Mouse (Mus musculus): ENCODE results near the gene Hpse.

Gene Hpse

DNA sequence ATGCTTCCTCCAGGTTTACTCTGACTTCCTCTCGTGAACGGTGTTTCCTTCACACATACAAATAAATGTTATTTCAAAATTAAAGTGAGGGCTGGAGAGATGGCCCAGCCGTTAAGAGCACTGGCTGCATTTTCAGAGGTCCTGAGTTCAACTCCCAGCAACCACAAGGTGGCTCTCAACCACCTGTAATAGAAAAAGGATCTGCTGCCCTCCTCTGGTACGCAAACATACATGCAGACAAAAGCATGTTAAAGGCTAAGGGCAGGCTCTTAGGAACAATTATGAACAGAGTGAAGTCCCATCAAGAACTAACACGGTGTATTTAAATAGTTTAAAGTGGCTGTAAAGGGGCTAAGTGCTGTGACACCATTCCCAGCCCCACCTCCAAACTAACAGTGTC lies 55.7 kb downstream of the Hpse start:
- ChIA-PET CTCF (interaction anchor here in 3 of 4 experiments (0.6 to 1.1 kb wide), 7 partner anchors 9 to 298 kb away, joined by 3 to 6 read pairs (median 3); partner anchors contain the start of genes Coq2 (in 1 of the 3) and Plac8 (in 1 of the 3)), POLR2A (interaction anchor here in 1 of 4 experiments (0.9 kb wide), 1 partner anchor 9 kb away, joined by 3 read pairs; no protein-coding TSS in a partner anchor)

DNA sequence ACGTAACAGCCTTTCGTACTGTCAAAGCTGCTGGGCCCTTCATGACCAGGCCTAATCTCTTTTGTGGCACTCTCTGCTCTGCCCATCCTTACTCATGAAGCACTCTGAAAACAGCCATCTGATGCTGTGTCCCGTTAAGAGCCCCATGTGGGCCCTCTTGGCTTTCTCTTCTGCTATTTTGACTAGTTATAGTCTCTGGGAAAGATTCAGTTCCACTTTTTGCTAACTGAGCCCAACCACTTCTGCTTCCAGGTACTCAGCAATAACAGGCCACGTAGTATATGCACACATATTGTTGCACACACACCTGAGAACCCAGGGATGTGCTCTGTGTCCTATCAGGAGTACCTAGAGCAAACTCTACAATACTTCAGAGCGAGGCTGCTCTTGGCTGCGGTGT lies 56.5 kb downstream of the Hpse start:
- CTCF ChIA-PET, result interaction anchor here in 2 of 4 experiments (0.7 to 1.1 kb wide), 2 partner anchors 91 to 160 kb away, joined by 3 read pairs; partner anchors contain the start of gene Plac8 (in 1 of the 2)
- POLR2A ChIA-PET, result no interaction called here

DNA sequence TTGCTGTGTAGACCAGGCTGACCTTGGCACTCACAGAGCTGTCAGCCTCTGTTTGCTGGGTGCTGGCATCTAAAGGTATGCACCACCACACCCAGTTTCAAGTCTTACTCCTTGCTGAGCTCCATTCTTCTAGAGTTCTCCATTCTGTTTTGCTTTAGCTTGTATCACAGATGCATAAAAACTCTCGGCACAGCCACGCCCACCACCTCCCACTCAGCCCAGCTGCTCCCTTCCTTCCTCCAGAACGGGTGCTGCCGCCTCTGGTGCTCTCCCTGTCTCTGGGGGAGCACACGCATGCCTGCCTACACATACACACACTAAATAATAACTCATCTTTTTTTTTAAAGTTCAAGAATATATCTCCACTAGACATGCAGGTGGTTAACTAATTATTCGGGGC lies 61.1 kb downstream of the Hpse start:
- CTCF ChIA-PET, result interaction anchor here in 2 of 4 experiments (0.6 to 0.7 kb wide), 2 partner anchors 73 to 160 kb away, joined by 3 to 6 read pairs; no protein-coding TSS in a partner anchor
- POLR2A ChIA-PET, result interaction anchor here in 2 of 4 experiments (0.8 to 0.9 kb wide), 2 partner anchors 10 to 13 kb away, joined by 3 read pairs; no protein-coding TSS in a partner anchor

DNA sequence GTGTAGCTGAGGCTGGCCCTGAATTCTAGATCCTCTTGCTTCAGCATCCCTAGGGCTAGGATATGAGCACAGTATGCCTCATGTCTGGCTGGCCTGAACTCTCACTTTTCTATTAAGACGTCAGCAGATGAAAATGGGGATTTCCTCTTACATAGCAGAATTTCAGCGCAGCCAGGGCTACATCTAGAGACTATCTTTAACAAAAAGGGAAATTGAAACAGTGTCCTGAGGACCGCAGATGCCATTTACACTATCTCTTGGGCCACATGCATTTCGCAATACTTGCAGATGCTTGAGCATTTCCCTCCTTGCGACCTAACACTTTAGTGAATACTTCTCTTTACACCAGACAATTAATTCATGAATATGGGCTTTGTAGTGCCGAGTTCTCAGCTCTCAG lies 63.2 kb downstream of the Hpse start:
- ChIA-PET CTCF (no interaction called here), POLR2A (no interaction called here)

DNA sequence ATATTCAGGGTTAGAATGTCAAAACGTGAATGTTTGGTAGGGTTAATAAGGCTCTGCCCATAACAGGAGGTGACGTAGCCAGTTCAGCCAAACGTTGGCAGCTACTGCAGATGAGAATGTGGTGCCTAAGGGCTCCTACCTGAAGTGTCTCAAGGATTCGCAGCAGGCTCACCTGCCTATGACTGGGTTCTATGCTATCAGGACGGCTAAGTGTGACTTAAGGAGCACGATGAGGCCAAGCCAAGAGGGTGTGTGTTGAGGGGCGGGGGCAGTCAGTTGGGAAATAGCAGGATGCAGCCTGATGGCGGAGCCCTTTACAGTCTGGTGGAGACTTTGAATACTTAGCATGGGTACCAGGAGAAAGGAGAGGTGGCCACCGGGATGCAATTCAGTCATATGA lies 67.2 kb downstream of the Hpse start:
- POLR2A ChIA-PET, result no interaction called here
- CTCF ChIA-PET, result interaction anchor here in 1 of 4 experiments (0.5 kb wide), 1 partner anchor 174 kb away, joined by 6 read pairs; no protein-coding TSS in a partner anchor

DNA sequence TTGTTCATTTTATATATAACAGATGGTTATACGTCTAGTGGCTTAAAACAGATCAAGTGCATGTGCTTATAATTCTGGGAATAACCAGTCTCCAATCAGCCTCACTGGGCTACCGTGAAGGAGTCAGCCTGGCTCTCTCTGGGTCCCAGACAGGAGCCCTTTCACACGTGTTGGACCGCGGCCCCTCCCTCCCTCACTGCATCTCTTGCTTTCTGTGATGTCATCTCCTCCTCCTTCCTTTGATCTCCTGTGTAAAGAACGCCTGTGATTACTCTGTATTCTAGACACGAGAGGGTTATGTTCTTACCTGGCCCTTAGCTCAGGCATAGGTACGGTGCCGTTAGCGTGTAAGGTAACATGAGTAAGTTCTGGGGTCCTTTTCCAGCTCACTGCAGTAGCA lies 68.0 kb downstream of the Hpse start:
- CTCF ChIA-PET, result no interaction called here
- POLR2A ChIA-PET, result interaction anchor here in 2 of 4 experiments (0.6 to 1.4 kb wide), 2 partner anchors 27 to 142 kb away, joined by 3 to 4 read pairs; no protein-coding TSS in a partner anchor

DNA sequence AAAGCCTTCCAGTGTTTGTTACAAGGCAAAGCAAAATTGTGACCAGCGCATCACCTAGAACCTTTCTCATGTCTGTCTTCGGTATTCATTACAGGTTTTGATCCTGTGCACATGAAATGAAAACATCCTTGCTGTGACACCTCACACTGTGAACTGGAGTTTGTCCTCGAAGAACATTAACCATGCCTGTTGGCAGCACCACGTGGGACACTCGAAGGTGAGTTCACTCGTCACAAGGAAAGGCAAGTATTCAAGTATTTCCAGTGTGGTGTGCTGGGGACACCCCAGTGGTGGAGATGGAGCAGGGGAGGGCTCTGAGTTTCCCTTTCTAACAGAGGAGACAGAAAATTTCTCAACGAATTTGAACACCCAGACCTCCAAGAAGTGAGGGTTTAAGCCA lies 68.5 kb downstream of the Hpse start:
- CTCF ChIA-PET, result no interaction called here
- POLR2A ChIA-PET, result interaction anchor here in 2 of 4 experiments (0.6 to 1.4 kb wide), 2 partner anchors 26 to 143 kb away, joined by 3 to 4 read pairs; no protein-coding TSS in a partner anchor

DNA sequence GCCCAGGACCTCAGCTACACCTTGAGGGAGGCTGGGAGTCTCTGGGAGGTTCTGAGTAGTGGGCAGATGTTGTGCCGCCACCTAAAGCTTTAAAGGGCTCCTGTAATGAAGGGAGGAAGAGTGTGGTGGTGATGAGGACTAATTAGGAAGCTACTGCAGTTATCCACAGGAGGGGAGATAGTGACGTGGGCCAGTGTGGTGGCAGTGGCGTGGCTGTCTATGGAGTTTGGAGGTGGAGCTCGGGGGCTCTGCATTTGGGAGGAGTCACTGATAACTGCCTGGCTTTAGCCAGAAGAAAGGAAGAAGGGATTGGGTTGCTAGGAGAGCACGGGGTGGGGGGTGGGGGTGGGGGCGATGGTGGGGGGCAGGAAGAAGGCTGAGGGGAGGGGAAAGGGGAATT lies 71.0 kb downstream of the Hpse start:
- ChIA-PET POLR2A (interaction anchor here in 3 of 4 experiments (0.7 to 1.8 kb wide), 6 partner anchors 10 to 567 kb away, joined by 3 to 5 read pairs (median 3); partner anchors contain the start of gene Cops4 (in 1 of the 3)), CTCF (no interaction called here)

DNA sequence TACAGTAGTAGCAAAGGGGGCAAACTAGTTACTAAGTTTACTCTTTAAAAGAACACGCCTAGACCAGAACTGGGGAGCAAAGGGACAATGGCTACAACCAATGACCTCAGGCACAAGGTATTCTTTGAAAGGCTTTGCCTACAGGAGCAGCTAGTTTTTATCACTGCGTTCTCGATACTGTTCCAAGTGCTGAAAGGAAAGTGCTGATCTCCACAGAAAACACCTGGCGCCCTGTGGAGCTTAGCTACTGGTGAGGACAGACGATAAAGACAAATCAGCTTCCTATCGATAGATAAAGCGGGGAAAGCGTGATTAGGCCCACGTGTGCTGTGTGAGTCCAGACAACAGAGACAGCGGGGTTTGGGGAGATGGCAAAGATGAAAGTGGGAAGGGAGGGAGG lies 71.5 kb downstream of the Hpse start:
- ChIA-PET CTCF (no interaction called here), POLR2A (interaction anchor here in 2 of 4 experiments (0.8 to 1.8 kb wide), 5 partner anchors 10 to 566 kb away, joined by 3 to 5 read pairs (median 3); partner anchors contain the start of gene Cops4 (in 1 of the 2))

DNA sequence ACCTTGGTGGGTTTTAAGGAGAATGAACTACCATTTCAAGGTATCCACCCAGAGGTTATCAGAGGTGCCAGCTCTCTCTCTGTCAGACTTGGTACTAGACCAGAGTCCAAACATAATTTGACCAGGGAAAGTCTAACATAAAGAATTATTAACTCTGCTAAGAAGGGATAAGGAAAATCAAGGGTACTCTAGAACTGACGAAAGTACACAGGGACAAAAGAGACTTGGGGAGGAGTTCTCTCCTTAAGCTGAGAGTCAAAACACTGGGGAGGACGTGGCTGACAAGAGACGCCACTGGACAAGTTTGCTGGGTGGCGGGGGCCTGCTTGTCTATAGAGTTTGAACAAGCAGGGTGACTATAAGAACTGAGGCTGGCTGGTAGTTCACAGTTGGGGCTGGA lies 73.0 kb downstream of the Hpse start:
- POLR2A ChIA-PET, result no interaction called here
- CTCF ChIA-PET, result no interaction called here

DNA sequence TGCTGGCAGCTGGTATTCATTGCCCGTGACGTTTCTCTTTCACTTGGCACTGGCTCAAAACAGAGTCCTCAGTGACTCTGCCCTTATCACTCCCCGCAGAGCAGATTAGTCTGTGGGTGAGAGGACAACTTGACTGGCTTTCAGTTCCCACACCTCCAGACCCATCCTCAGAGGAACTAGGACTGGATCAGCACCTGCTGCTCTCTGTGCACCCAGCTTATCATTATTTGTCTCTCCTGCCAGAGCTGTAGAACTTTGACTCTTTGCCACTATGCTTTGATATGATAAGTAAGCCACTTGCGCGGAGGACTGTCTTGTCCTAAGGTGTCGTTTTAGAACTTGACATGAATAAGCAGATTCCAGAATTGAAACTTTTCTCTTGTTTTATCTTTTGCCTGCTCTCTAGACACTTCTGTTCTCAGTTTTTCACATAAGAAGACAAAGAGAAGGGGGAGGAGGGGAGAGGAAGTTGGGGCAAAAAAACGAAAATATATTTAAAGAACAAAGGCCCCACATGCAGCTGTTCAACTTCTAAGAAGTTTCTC lies 75.5 kb downstream of the Hpse start:
- CTCF ChIA-PET, result interaction anchor here in 1 of 4 experiments (0.6 kb wide), 1 partner anchor 69 kb away, joined by 3 read pairs; no protein-coding TSS in a partner anchor
- POLR2A ChIA-PET, result interaction anchor here in 2 of 4 experiments (0.5 to 0.6 kb wide), 2 partner anchors 126 to 129 kb away, joined by 3 read pairs; no protein-coding TSS in a partner anchor

DNA sequence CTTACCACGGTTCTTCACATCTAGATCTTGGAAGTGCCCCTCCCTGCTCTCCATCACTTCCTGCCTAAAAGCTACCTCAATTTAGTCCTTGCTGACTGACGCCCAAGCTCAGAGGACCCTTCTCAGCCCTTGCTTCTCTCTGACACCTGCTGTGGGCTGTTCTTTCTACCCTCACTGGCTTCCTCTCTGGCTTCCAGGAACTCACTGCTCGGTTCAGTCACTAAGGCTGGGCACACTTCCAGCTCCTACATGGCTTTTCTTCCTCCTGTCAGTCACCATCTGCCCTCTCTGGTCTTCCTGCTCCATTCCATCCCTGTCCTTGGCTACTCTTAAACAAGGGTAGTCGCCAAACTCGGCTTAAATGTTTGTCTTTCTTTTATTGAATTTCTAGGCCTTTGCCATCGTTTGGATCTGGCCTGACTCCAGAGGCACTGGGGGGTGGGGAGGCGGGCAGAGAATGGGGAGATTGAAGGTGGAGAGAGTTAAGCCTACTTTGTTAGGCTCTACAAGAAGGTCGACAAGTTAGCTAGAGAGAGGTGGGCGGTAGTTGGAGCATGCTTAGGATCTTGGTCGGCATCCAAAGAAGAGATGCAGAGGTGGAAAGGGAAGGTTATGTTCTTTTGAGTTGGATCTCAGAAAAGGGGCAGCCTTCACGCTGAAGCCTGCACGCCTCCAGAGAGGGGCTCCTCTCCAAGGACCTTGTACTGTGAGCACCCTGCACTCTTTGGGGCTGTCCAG lies 76.1 kb downstream of the Hpse start:
- CTCF ChIA-PET, result interaction anchor here in 2 of 4 experiments (0.6 kb wide), 2 partner anchors 69 to 110 kb away, joined by 3 to 7 read pairs; no protein-coding TSS in a partner anchor

DNA sequence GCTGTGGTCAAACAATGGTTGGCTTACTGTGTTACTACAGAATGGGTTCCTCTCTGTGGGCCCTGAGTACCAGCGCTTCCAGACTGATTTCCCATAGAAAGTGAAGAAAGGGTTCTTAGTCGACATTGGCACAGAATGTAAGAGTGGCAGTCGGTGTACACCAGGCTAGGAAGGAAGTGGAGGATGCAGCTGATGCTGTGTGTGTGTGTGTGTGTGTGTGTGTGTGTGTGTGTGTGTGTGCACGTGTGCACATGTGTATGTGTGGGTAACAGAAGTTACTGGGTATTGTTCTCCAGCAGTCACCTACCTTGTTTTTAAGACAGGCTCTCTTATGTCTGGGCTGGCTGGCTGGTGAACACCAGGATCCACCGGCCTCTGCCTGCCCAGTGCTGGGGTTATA lies 77.2 kb downstream of the Hpse start:
- ChIA-PET POLR2A (no interaction called here), CTCF (no interaction called here)

More for the DNA sequence above, 76.1 kb downstream of the Hpse start:
- POLR2A ChIA-PET, result interaction anchor here in 1 of 4 experiments (0.6 kb wide), 1 partner anchor 130 kb away, joined by 3 read pairs; no protein-coding TSS in a partner anchor

DNA sequence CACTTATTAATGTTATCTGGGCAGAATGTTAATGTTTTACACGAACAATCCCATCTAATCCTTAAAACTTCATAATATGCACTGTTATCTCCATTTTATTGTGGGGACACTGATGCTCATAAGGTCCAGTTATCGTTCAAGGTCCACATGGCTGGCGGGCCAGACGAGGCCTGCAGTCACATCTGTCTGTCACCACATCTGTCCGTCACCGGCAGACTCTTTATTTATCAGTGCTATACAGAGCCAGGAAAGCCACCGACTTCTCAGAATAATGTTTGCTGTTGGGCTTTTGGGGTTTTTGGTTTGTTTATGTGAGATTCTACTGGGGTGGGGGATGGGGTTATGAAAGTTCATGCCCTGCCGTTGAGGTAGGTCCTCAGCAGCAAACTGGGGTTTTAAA lies 81.0 kb downstream of the Hpse start:
- ChIA-PET POLR2A (no interaction called here), CTCF (no interaction called here)

DNA sequence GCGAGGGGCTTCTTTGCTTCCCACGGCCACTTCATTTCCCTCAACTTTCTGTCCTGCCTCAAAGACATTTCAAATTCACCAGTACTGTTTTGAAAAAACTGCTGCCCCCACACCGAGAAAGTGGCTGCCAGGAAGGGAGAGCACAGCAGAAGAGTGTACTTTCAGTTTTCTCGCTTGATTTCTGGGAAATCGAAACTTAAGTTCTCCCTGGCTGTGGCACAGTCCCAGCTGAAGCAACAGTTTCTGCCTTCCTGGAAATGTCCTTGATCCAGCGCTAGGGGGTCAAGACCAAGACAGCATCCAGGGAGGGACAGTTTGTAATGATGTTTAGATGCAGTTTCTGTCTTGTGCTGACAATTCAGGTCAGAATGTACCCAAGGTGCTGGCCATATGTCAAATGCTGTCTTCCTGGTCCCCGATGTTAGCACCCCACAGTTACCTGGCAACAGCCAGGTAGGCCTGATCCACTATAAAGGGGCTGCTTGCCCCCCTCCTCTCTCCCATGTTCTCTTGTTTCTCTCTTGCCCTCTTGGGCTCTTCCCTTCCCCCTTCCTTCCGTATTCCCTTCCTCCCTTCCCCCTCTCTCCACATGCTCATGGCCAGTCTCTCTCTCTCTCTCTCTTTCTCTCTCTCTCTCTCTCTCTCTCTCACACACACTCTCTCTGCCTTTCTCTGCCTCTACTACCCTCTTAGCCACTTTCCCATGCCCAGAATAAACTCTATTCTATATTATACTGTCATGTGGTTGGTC lies 82.5 kb downstream of the Hpse start:
- POLR2A ChIA-PET, result no interaction called here
- CTCF ChIA-PET, result no interaction called here

DNA sequence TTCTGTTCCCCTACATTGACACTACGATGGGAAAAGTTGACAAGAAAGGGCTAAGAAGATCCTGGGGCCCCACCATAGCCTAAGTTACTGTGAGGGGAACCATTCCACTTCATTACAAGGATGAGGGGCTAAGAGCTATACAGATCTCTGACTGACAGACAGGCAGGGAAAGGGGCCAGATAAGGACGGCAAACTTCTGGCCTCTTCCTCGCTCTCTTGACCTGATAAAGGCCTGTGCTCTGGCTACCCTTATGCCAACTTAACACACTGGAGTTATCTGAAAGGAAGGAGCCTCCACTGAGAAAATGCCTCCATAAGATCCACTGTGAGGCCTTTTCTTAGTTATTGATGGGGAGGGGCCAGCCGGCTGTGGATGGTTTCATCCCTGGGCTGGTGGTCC lies 83.6 kb downstream of the Hpse start:
- POLR2A ChIA-PET, result no interaction called here
- CTCF ChIA-PET, result no interaction called here

DNA sequence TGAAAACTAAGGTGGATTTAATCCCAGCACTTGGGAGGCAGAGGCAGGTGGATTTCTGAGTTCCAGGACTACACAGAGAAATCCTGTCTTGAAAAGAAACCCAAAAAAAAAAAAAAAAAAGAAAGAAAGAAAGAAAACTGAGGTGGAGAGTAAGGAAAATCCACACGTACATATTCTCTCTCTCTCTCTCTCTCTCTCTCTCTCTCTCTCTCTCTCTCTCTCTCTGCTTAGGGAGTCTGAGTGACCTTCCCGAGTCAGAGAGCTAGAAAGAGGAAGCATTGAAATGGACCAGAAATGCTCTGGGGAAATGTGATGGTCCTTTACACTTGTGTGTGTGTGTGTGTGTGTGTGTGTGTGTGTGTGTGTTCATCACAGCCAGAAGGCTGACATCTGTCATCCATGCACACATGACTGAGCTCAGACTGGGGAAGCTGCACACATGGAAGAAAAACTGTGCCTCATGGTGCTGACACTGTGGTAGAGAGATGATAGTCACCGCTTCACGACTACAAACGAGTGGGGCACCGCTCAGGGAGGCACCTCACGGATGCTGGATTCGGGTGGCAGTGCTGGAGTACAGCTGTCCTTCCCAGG lies 84.5 kb downstream of the Hpse start:
- ChIA-PET CTCF (interaction anchor here in 3 of 4 experiments (0.6 to 0.7 kb wide), 4 partner anchors 13 to 348 kb away, joined by 3 to 19 read pairs (median 7); no protein-coding TSS in a partner anchor), POLR2A (interaction anchor here in 1 of 4 experiments (0.6 to 0.9 kb wide), 2 partner anchors 59 to 81 kb away, joined by 3 to 5 read pairs; no protein-coding TSS in a partner anchor)

DNA sequence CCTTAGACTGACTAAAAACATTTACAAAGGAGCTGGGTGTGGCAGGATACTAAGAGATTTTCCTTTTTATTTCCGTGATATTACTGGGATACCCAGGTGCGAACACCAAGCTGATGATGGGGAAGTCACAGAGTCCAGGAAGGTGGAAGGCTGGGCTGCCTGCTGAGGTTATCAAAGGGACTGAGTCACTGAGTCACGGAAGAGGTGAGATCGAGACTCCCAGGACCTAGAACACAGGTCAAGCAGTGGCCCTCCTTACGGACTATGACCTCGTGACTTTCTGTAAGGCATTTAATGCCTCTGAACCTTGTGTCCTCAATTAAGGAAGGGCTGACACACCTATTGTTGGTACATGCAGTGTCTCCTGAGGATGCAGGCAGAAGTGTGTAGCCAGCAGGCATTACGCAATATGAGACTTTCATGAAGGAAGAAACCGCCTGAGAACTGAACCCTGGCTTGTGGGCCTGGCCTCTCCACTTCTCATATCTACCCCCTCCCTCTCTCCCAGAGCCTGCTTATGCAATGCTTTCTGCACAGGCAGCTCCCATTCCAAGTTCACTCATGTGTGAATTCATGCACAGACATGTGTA lies 86.9 kb downstream of the Hpse start:
- ChIA-PET POLR2A (interaction anchor here in 3 of 4 experiments (0.5 to 1.1 kb wide), 3 partner anchors 161 to 203 kb away, joined by 3 to 5 read pairs (median 3); no protein-coding TSS in a partner anchor), CTCF (no interaction called here)

Data from embryonic stem cell, embryonic (primary cell).